9 mouse cellular contexts compared by ENCODE assay signal in the genomic region with DNA sequence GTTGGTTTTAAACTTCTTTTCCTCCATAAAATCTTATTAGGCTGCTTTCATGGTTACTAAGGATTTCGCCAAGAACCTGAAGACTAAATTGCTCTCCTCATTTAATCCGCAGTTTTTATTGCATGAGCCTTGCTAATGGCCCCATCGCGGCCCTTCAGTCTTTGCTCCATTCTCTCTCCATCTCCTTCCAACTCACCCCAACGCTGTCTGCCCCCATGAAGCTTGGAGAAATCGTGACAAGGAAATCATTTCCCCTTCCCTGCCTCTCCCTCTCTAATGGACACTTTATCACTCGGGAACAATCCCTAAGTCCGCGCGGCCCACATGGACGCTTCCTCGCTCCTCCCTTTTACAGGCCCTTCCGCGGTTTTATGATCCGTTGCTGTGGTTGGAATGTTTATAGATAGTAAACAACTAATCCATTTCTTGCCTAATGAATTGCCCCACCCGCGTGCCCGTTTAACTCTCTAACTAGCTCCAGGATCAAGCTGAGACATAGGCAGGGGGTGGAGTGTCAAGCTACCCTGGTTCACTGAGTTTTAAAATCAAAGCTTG.
A peak's percentile ranks its signal among the peaks of the same experiment; 100 is the strongest.
DNase-seq lines count a peak whose midpoint lies in the region; ATAC-seq and TF ChIP-seq lines count a peak whose summit lies in the region.
"Had no signal": no experiment of that assay in that cellular context is flagged by ENCODE, and none has a peak within 500 bp of the region (broad histone marks: within the 10 kb centered on the region; RNA-seq: fewer than 3 reads in every experiment).

No protein-coding gene starts in this region.

- peak overlapping the region; percentile 53 for H3K4me2 ChIP-seq in kidney, embryonic 15.5 days
- H3K4me2 ChIP-seq in midbrain, postnatal 0 days (ENCODE audit: low read depth, low read length, poor library complexity, severe bottlenecking): peak overlapping the region; percentile 22; the same call in 1 of the 2 replicates

- 0 out of 2 replicates have a peak, but pooled peaks have one; percentile 26 for ATAC-seq in kidney, embryonic 15.5 days (replicated peaks; ENCODE audit: low FRiP score)
- ATAC-seq in midbrain, postnatal 0 days (ENCODE audit: low FRiP score): no peak

- peaks cover 15% of the 10 kb centered on the region for H3K4me1 ChIP-seq in kidney, embryonic 15.5 days
- H3K4me1 ChIP-seq in kidney, adult 2 months (ENCODE audit: control insufficient read depth, insufficient read depth, low read length): 0 out of 2 replicates have a peak, but pooled peaks cover 4% of the 10 kb centered on the region
- peaks cover 47% of the 10 kb centered on the region for H3K4me1 ChIP-seq in embryonic facial prominence, embryonic 10.5 days
- no peaks in the 10 kb centered on the region for H3K4me1 ChIP-seq in midbrain, postnatal 0 days (ENCODE audit: insufficient read depth, low read length)
- no peaks in the 10 kb centered on the region for H3K4me1 ChIP-seq in thymus, adult 2 months (replicated peaks; ENCODE audit: control insufficient read depth, insufficient read depth, low read length)

- DNase-seq in kidney, adult 2 months: no peak
- DNase-seq in embryonic facial prominence, embryonic 10.5 days (ENCODE audit: low spot score): peak; percentile 33
- DNase-seq in hindlimb bud, embryonic 11.5 days (ENCODE audit: extremely low spot score, low read depth, low spot score): peak; percentile 67
- DNase-seq in midbrain, postnatal 0 days (ENCODE audit: low spot score): no peak
- DNase-seq in thymus, adult 2 months: no peak
- no peak for DNase-seq in right cerebral cortex, postnatal 14 days
- DNase-seq in layer of hippocampus, adult 9-11 months: no peak
- DNase-seq: lung, postnatal 10 days had no signal

- peak overlapping the region; percentile 29 for H3K4me3 ChIP-seq in kidney, embryonic 15.5 days (replicated peaks)
- H3K4me3 ChIP-seq in kidney, adult 2 months (ENCODE audit: insufficient read depth, low read depth, low read length): no peak overlapping the region
- H3K4me3 ChIP-seq in embryonic facial prominence, embryonic 10.5 days: peak overlapping the region; percentile 43
- H3K4me3 ChIP-seq in midbrain, postnatal 0 days (ENCODE audit: low read depth, low read length): no peak overlapping the region
- H3K4me3 ChIP-seq in thymus, adult 2 months (ENCODE audit: control insufficient read depth, insufficient read depth, low read length): no peak overlapping the region

- TF ChIP-seq CTCF in kidney, adult 2 months (conservative IDR thresholded peaks at IDR 0.05; ENCODE audit: insufficient read depth, insufficient read length, low read depth, low read length): no peak
- TF ChIP-seq CTCF in midbrain, postnatal 0 days (IDR thresholded peaks at IDR 0.05): no peak
- no peak for TF ChIP-seq CTCF in thymus, adult 2 months (IDR thresholded peaks at IDR 0.05; ENCODE audit: borderline replicate concordance, control insufficient read depth, extremely low read depth, insufficient read depth, low read length, poor library complexity)

- no peak overlapping the region for H3K27ac ChIP-seq in kidney, embryonic 15.5 days
- no peak overlapping the region for H3K27ac ChIP-seq in kidney, adult 2 months (ENCODE audit: insufficient read depth, low read depth, low read length)
- H3K27ac ChIP-seq in embryonic facial prominence, embryonic 10.5 days (replicated peaks): 0 out of 2 replicates have a peak overlapping the region, but pooled peaks have one; percentile 16
- no peak overlapping the region for H3K27ac ChIP-seq in midbrain, postnatal 0 days (ENCODE audit: low read depth, low read length)
- H3K27ac ChIP-seq in thymus, adult 2 months (ENCODE audit: control insufficient read depth, insufficient read depth, low read length): no peak overlapping the region

- H3K27me3 ChIP-seq in kidney, embryonic 15.5 days: peaks cover 67% of the 10 kb centered on the region
- H3K27me3 ChIP-seq in kidney, adult 2 months (replicated peaks; ENCODE audit: control insufficient read depth, insufficient read depth, low read length): peaks cover 10% of the 10 kb centered on the region
- peaks cover 66% of the 10 kb centered on the region for H3K27me3 ChIP-seq in embryonic facial prominence, embryonic 10.5 days (replicated peaks; ENCODE audit: low read depth, poor library complexity, severe bottlenecking)
- peaks cover 32% of the 10 kb centered on the region for H3K27me3 ChIP-seq in midbrain, postnatal 0 days (ENCODE audit: insufficient read depth, low read length)
- peaks cover 2% of the 10 kb centered on the region; the same call in 1 of the 2 replicates for H3K27me3 ChIP-seq in thymus, adult 2 months (ENCODE audit: control insufficient read depth, insufficient read depth, low read length)

- WGBS in kidney, embryonic 15.5 days: 1% methylated on average over 18 of the region's 18 CpGs
- WGBS in kidney, adult 2 months: 5% methylated on average over 18 of the region's 18 CpGs
- WGBS in embryonic facial prominence, embryonic 10.5 days: under 1% methylated on average over 18 of the region's 18 CpGs
- 4% methylated on average over 18 of the region's 18 CpGs for WGBS in midbrain, postnatal 0 days
- WGBS in thymus, adult 2 months: 15% methylated on average over 18 of the region's 18 CpGs

- no peak for TF ChIP-seq POLR2A in kidney, adult 2 months (IDR thresholded peaks at IDR 0.05; ENCODE audit: low read depth, low read length)
- TF ChIP-seq POLR2A in thymus, adult 2 months (IDR thresholded peaks at IDR 0.05; ENCODE audit: control insufficient read depth, extremely low read depth, insufficient read depth, low read length, poor library complexity): no peak

- H3K9me3 ChIP-seq in kidney, embryonic 15.5 days (replicated peaks): no peaks in the 10 kb centered on the region
- H3K9me3 ChIP-seq in embryonic facial prominence, embryonic 10.5 days: no peaks in the 10 kb centered on the region
- no peaks in the 10 kb centered on the region for H3K9me3 ChIP-seq in midbrain, postnatal 0 days (ENCODE audit: low read length)

- H3K9ac ChIP-seq in kidney, embryonic 15.5 days: no peak overlapping the region
- H3K9ac ChIP-seq in midbrain, postnatal 0 days (replicated peaks; ENCODE audit: low read length, poor library complexity, severe bottlenecking): no peak overlapping the region

- H3K36me3 ChIP-seq in kidney, embryonic 15.5 days: no peaks in the 10 kb centered on the region
- H3K36me3 ChIP-seq in kidney, adult 2 months (ENCODE audit: control insufficient read depth, insufficient read depth, low read length): no peaks in the 10 kb centered on the region
- H3K36me3 ChIP-seq in embryonic facial prominence, embryonic 10.5 days (replicated peaks): no peaks in the 10 kb centered on the region
- H3K36me3 ChIP-seq in midbrain, postnatal 0 days (ENCODE audit: insufficient read depth, low read length): no peaks in the 10 kb centered on the region
- H3K36me3 ChIP-seq in thymus, adult 2 months (ENCODE audit: control insufficient read depth, insufficient read depth, low read length): no peaks in the 10 kb centered on the region

Comparison
In these comparisons a context has a peak if more than half of its experiments do, and no peak if none do; other contexts are left out.
1. H3K4me3 ChIP-seq: peak in kidney, embryonic 15.5 days (single experiment) and embryonic facial prominence, embryonic 10.5 days (single experiment); none in kidney, adult 2 months (single experiment), midbrain, postnatal 0 days (single experiment) and thymus, adult 2 months (single experiment).
2. DNase-seq: peak in embryonic facial prominence, embryonic 10.5 days (single experiment) and hindlimb bud, embryonic 11.5 days (single experiment); none in kidney, adult 2 months (single experiment), midbrain, postnatal 0 days (single experiment), thymus, adult 2 months (single experiment), right cerebral cortex, postnatal 14 days (single experiment) and layer of hippocampus, adult 9-11 months (single experiment).